ENCODE assay signal across 21 mouse cellular contexts in genomic region chr2:142599235-142599634, GRCm38 (mm10).
DNase-seq lines count a peak whose midpoint lies in the region; ATAC-seq lines count a peak whose summit lies in the region.
"Had no signal": no experiment of that assay in that cellular context is flagged by ENCODE, and none has a peak within 500 bp of the region (broad histone marks: within the 10 kb centered on the region; RNA-seq: fewer than 3 reads in every experiment).

No protein-coding gene starts in this region.

- no peaks in the 10 kb centered on the region for H3K36me3 ChIP-seq in kidney, embryonic 16.5 days (ENCODE audit: insufficient read depth, low read length)
- H3K36me3 ChIP-seq in limb, embryonic 13.5 days, result no peaks in the 10 kb centered on the region
- H3K36me3 ChIP-seq in neural tube, embryonic 14.5 days (ENCODE audit: control insufficient read depth, insufficient read depth, low read length), result no peaks in the 10 kb centered on the region
- H3K36me3 ChIP-seq: hindbrain, embryonic 13.5 days; intestine, embryonic 15.5 days; limb, embryonic 15.5 days; liver, embryonic 15.5 days; stomach, embryonic 15.5 days had no signal

- H3K27ac ChIP-seq in kidney, embryonic 16.5 days (ENCODE audit: low read length), result no peak overlapping the region
- H3K27ac ChIP-seq in limb, embryonic 13.5 days, result no peak overlapping the region
- H3K27ac ChIP-seq in neural tube, embryonic 14.5 days (ENCODE audit: low read depth, low read length), result 0 out of 2 replicates have a peak overlapping the region, but pooled peaks have one; percentile 6
- H3K27ac ChIP-seq: hindbrain, embryonic 13.5 days; intestine, embryonic 15.5 days; limb, embryonic 15.5 days; liver, embryonic 15.5 days; stomach, embryonic 15.5 days had no signal

- peak; percentile 65; the same call in 1 of the 2 replicates for ATAC-seq in kidney, embryonic 16.5 days (ENCODE audit: low FRiP score, low TSS enrichment)
- ATAC-seq in limb, embryonic 13.5 days (ENCODE audit: low FRiP score, low read depth), result peak; percentile 69
- peak; percentile 85 for ATAC-seq in neural tube, embryonic 14.5 days (ENCODE audit: low read depth)
- ATAC-seq: intestine, embryonic 15.5 days; lung, postnatal 0 days had no signal

- H3K4me1 ChIP-seq in kidney, embryonic 16.5 days (ENCODE audit: insufficient read depth, low read length), result peaks cover 7% of the 10 kb centered on the region; the same call in 1 of the 2 replicates
- peaks cover 13% of the 10 kb centered on the region for H3K4me1 ChIP-seq in limb, embryonic 13.5 days
- peaks cover 10% of the 10 kb centered on the region; the same call in 1 of the 2 replicates for H3K4me1 ChIP-seq in neural tube, embryonic 14.5 days (ENCODE audit: control insufficient read depth, insufficient read depth, low read length)
- H3K4me1 ChIP-seq: intestine, embryonic 15.5 days; liver, embryonic 15.5 days; stomach, embryonic 15.5 days had no signal

- H3K27me3 ChIP-seq in kidney, embryonic 16.5 days (ENCODE audit: insufficient read depth, low read length), result no peaks in the 10 kb centered on the region
- H3K27me3 ChIP-seq in limb, embryonic 13.5 days, result peaks cover 4% of the 10 kb centered on the region; the same call in 1 of the 2 replicates
- H3K27me3 ChIP-seq in neural tube, embryonic 14.5 days (ENCODE audit: control insufficient read depth, insufficient read depth, low read length), result no peaks in the 10 kb centered on the region
- H3K27me3 ChIP-seq: hindbrain, embryonic 13.5 days; intestine, embryonic 15.5 days; limb, embryonic 15.5 days; liver, embryonic 15.5 days; stomach, embryonic 15.5 days had no signal

- H3K4me3 ChIP-seq in kidney, embryonic 16.5 days (ENCODE audit: low read length), result no peak overlapping the region
- H3K4me3 ChIP-seq in limb, embryonic 13.5 days, result no peak overlapping the region
- no peak overlapping the region for H3K4me3 ChIP-seq in neural tube, embryonic 14.5 days (ENCODE audit: low read depth, low read length)
- H3K4me3 ChIP-seq: hindbrain, embryonic 13.5 days; intestine, embryonic 15.5 days; limb, embryonic 15.5 days; liver, embryonic 15.5 days; stomach, embryonic 15.5 days had no signal

- H3K9ac ChIP-seq in kidney, embryonic 16.5 days (replicated peaks; ENCODE audit: low read length), result no peak overlapping the region
- no peak overlapping the region for H3K9ac ChIP-seq in limb, embryonic 13.5 days
- no peak overlapping the region for H3K9ac ChIP-seq in neural tube, embryonic 14.5 days (replicated peaks; ENCODE audit: low read depth, low read length)
- H3K9ac ChIP-seq: hindbrain, embryonic 13.5 days; intestine, embryonic 15.5 days; limb, embryonic 15.5 days; liver, embryonic 15.5 days; stomach, embryonic 15.5 days had no signal

- H3K4me2 ChIP-seq in kidney, embryonic 16.5 days (replicated peaks; ENCODE audit: low read depth, low read length), result no peak overlapping the region
- H3K4me2 ChIP-seq in limb, embryonic 13.5 days (replicated peaks), result no peak overlapping the region
- H3K4me2 ChIP-seq in neural tube, embryonic 14.5 days (ENCODE audit: low read depth, low read length), result no peak overlapping the region
- H3K4me2 ChIP-seq: heart, embryonic 11.5 days; hindbrain, embryonic 13.5 days; intestine, embryonic 15.5 days; limb, embryonic 15.5 days; liver, embryonic 15.5 days; stomach, embryonic 15.5 days had no signal

- DNase-seq in kidney, postnatal 36 days, result no peak
- DNase-seq in ovary, postnatal 14 days (ENCODE audit: low spot score), result peak; percentile 11
- no peak for DNase-seq in ovary, adult 18-20 months (ENCODE audit: low spot score)
- no peak for DNase-seq in cerebellum, postnatal 14 days
- DNase-seq in right cerebral cortex, postnatal 10 days (ENCODE audit: low spot score in 2 of 2), result no peak
- DNase-seq: adrenal gland, adult 8-10 months; cerebellum, adult 9-11 months; midbrain, embryonic 14.5 days; right cerebral cortex, postnatal 25 days; thymus, adult 18-20 months; thymus, postnatal 4 days had no signal

- no peaks in the 10 kb centered on the region for H3K9me3 ChIP-seq in kidney, embryonic 16.5 days (ENCODE audit: low read length)
- H3K9me3 ChIP-seq in limb, embryonic 13.5 days, result no peaks in the 10 kb centered on the region
- no peaks in the 10 kb centered on the region for H3K9me3 ChIP-seq in neural tube, embryonic 14.5 days (ENCODE audit: control insufficient read depth, low read length)
- H3K9me3 ChIP-seq: hindbrain, embryonic 13.5 days; intestine, embryonic 15.5 days; limb, embryonic 15.5 days; liver, embryonic 15.5 days; stomach, embryonic 15.5 days had no signal

- WGBS in kidney, embryonic 16.5 days, result 39% methylated on average over 4 of the region's 4 CpGs
- 18% methylated on average over 4 of the region's 4 CpGs for WGBS in limb, embryonic 13.5 days
- WGBS in neural tube, embryonic 14.5 days, result 26% methylated on average over 4 of the region's 4 CpGs
